Mouse (Mus musculus): ENCODE results near the gene Egfl6.

The Egfl6 gene

DNA sequence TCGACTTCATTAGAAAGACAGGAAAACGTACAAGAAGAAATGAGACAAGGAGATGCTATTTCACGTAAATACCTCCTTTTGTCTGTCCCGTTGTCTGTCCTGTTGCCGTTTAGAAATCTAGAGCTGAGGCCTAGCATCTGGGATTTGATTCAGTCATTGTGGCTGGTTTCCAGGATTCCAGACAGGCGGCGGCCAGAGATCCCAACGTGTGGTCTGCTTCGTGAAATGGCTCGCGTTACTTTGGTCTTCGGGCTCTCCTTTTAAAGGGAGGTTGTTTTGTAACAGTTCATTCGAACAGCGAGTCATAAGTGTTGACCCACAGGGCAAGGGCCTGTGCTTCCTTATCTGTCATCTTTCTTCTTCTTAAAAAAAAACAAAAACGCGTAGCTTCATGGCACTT is 67.2 kb downstream of the Egfl6 start, which contains the start of gene Tceanc:
Gene Tceanc (minus strand): TSS at position 223 of the 400 bp plus-strand sequence.
- in situ Hi-C loops (cut with MboI; ENCODE audit: unreplicated experiment in 2 of 2) = loop anchor here in 1 of 2 experiments (10.0 kb wide), 2 partner anchors 136 to 344 kb away; partner anchors contain the start of gene Gemin8

DNA sequence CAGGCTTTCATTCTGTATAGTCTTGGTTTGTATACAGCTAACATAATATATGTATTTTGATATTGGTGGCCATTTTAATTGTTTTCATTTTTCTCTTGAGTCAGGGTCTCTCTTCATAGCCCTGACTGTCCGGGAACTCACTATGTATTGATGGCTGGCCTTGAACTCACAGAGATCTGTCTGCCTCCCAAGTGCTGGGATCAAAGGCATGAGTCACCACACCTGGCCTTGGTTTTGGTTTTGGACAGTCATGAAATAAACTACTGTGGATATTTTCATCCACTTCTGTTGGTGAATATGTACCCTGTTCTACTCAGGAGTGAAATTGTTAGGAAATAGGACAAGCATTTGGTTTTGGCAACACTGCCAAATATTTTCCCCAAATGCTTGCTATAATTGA is 68.9 kb downstream of the Egfl6 start:
- in situ Hi-C loops (cut with MboI; ENCODE audit: unreplicated experiment in 2 of 2) = loop anchor here in 1 of 2 experiments (10.0 kb wide), 2 partner anchors 138 to 342 kb away; partner anchors contain the start of gene Gemin8

GRCm38 (mm10) chrX:166515923-166516322 is 69.6 kb downstream of the Egfl6 start:
- in situ Hi-C loops (cut with MboI; ENCODE audit: unreplicated experiment in 2 of 2) = loop anchor here in 1 of 2 experiments (10.0 kb wide), 2 partner anchors 139 to 341 kb away; partner anchors contain the start of gene Gemin8

GRCm38 (mm10) chrX:166514035-166514434 is 71.5 kb downstream of the Egfl6 start:
- in situ Hi-C loops (cut with MboI; ENCODE audit: unreplicated experiment in 2 of 2) = loop anchor here in 1 of 2 experiments (10.0 kb wide), 2 partner anchors 141 to 339 kb away; partner anchors contain the start of gene Gemin8

DNA sequence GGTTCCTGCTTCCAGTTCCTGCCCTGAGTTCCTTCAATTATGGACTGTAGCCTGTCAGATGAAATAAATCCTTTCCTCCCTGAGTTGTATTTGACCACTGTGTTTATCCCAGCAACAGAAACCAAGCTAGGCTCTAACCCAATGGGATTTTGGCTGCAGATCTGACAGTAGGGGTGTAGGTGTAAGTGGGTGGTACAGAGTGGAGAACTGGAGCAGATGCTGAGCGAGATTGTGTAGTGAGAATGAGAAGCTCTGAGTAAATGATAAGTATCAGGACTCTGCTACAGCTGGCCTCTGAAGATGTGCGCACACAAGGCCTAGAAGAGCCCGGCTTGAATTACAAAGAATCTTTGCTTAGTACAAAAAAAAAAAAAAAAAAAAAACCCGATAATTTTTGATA is 73.4 kb downstream of the Egfl6 start:
- in situ Hi-C loops (cut with MboI; ENCODE audit: unreplicated experiment in 2 of 2) = loop anchor here in 1 of 2 experiments (10.0 kb wide), 2 partner anchors 143 to 337 kb away; partner anchors contain the start of gene Gemin8

- in situ Hi-C loops (cut with MboI; ENCODE audit: unreplicated experiment in 2 of 2) = loop anchor here in 1 of 2 experiments (10.0 kb wide), 2 partner anchors 144 to 336 kb away; partner anchors contain the start of gene Gemin8
Observed at GRCm38 (mm10) chrX:166511107-166511506, 74.4 kb downstream of the Egfl6 start.

- in situ Hi-C loops (cut with MboI; ENCODE audit: unreplicated experiment in 2 of 2) = loop anchor here in 1 of 2 experiments (10.0 kb wide), 2 partner anchors 145 to 335 kb away; partner anchors contain the start of gene Gemin8
Observed at GRCm38 (mm10) chrX:166509761-166510738, 75.5 kb downstream of the Egfl6 start.

DNA sequence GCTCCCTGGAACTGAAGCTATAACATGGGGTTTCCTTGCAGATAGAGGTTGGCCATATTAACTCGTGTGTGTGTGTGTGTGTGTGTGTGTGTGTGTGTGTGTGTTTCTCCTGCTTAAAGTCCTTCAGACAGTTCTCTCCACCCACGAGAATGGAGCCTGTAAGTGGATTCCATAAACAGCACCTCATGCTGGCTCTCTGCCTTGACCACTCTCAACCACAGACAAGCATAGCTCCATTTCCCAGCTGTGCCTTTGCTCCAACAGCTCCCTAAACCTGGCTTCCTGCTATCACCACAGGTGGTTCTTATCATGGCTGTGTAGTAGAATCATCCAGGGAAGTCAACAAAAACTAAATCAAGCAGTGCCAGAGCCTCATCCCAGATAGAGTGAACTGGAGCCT is 81.1 kb downstream of the Egfl6 start:
- in situ Hi-C loops (cut with MboI; ENCODE audit: unreplicated experiment in 2 of 2) = no loop called here

GRCm38 (mm10) chrX:166499496-166500190 is 85.9 kb downstream of the Egfl6 start:
- in situ Hi-C loops (cut with MboI; ENCODE audit: unreplicated experiment in 2 of 2) = no loop called here

DNA sequence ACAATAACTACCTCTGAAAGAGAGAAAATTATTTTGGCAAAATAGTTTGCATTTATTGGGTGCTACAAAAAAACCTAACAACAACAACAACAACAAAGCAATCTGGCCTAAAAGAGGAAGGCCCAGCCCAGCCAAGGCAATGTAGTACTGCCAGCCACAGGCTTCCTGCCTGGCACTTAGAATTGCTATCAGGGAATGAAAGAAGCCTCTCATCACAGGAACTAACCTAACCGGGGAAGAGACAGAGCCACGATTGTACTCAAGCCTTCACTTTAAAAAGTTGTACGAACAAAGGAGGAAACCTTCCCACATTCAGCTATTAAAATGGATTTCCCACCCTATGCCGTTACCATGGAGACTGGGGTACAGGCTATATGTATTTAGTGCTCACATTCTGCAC is 87.7 kb downstream of the Egfl6 start:
- in situ Hi-C loops (cut with MboI; ENCODE audit: unreplicated experiment in 2 of 2) = no loop called here

- in situ Hi-C loops (cut with MboI; ENCODE audit: unreplicated experiment in 2 of 2) = no loop called here
Observed at GRCm38 (mm10) chrX:166495052-166495451, 90.5 kb downstream of the Egfl6 start.

GRCm38 (mm10) chrX:166479365-166479983 is 106.0 kb downstream of the Egfl6 start, which contains the start of gene Rab9:
Gene Rab9 (minus strand): TSS chrX:166479867.
- in situ Hi-C loops (cut with MboI; ENCODE audit: unreplicated experiment in 2 of 2) = no loop called here

- in situ Hi-C loops (cut with MboI; ENCODE audit: unreplicated experiment in 2 of 2) = no loop called here
Observed at GRCm38 (mm10) chrX:166478631-166479364, 106.7 kb downstream of the Egfl6 start.

DNA sequence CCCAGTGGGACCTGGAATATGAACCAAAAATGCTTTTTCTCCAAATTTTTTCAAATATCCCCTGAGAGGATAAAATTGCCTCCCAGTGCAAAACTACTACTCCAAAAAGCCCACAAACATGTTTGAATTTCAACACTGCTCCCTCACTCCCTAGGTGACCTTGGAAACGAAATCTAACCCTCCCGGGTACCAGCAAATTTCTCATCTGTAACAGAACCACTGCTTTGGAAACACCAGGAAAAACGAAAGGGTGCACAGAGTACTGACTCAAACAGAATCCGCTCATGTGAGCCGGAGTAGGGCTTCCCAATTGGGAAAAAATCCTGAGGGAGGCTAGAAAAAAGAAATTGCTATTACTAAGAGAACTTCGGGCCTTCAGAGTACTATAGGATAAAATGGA is 108.1 kb downstream of the Egfl6 start:
- in situ Hi-C loops (cut with MboI; ENCODE audit: unreplicated experiment in 2 of 2) = no loop called here

All from v-Abl transformed pro-B cells (cell line).